Mouse (Mus musculus) small intestine, adult 2 months (tissue): ENCODE results near the gene Sept1.

Experiments used
- CTCF ChIP-seq: fragments of 200-500 bp; IDR thresholded peaks from 2 replicates; pipeline ENCODE4 v1.5.1; 2012; ENCODE audit warnings: low read depth, mild to moderate bottlenecking, control low read depth, inconsistent platforms, low read length, moderate library complexity, mixed read lengths; ENCODE audit not compliant: insufficient replicate concordance, insufficient read length; ENCODE audit errors: extremely low read depth
- POLR2A ChIP-seq: fragments of 200-500 bp; IDR thresholded peaks from 2 replicates; pipeline ENCODE4 v1.6.1; 2012; ENCODE audit warnings: low read depth, mild to moderate bottlenecking, control low read depth, inconsistent platforms, low read length, moderate library complexity

DNA sequence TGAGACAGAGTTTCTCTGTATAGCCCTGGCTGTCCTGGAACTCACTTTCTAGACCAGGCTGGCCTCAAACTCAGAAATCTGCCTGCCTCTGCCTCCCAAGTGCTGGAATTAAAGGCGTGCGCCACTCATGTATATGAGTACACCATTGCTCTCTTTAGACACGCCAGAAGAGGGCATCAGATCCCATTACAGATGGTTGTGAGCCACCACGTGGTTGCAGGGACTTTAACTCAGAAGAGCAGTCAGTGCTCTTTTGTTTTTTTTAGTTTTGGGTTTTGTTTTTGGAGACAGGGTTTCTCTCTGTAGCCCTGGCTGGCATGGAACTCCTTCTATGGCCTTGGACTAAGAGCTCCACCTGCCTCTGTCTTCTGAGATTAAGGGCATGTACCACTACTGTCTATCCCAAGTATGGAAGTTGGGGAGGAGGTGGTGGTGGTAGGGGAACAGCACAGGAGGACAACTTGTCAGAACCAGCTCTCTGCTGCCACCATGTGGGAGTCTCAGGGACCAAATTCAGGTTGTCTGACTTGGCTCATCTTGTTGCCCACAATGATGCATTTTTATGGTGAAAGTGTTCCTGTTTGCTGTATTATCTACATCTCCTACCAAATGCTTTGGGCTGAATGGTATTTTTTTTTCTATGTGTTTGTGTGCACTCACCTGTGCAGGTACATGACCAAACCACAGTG lies 4.2 kb downstream of the Sept1 start:
- peak; percentile 74 for TF ChIP-seq CTCF
- no peak for TF ChIP-seq POLR2A
